Mouse (Mus musculus) gastrocnemius, adult 8-10 months (tissue): ENCODE data around the gene Lrg1. TPM values are rescaled to one million over a fixed set of nuclear protein-coding genes. Genes with fewer than 3 reads are reported as not detected.

Experiments
- DNase-seq, 2 experiments: peaks; one replicate each; pipeline ENCODE4 v3.0.0; 2022; ENCODE audit warnings: low spot score in 2 of 2
- total RNA-seq, 4 experiments: library from RNA; stranded (reverse); gene quantifications; 2 replicates each; pipeline ENCODE4 v1.2.4; 2022

The Lrg1 gene
- total RNA-seq, 4 experiments from 2014 or later: 10.7 to 24.5 (median 13.9) TPM

DNA sequence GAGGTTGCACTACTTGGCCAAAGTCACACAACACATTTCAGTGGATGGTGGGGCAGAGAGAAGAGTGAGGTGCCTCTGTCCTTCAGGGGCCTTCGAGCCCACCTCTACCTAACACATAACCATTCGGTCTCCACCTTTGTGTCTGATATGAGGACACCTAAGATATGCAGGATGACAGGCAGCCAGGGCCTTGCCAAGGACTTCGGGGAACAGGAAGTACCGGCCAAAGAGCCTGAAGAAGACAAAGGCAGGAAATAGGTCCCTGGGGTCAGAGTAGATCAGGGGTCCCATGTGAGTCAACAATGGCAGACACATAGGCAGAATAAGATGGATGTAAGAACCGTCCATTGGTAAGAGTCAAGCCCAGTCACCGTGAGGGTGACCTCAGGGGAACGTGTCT lies 14.8 kb upstream of the Lrg1 start:
- DNase-seq: no peak

DNA sequence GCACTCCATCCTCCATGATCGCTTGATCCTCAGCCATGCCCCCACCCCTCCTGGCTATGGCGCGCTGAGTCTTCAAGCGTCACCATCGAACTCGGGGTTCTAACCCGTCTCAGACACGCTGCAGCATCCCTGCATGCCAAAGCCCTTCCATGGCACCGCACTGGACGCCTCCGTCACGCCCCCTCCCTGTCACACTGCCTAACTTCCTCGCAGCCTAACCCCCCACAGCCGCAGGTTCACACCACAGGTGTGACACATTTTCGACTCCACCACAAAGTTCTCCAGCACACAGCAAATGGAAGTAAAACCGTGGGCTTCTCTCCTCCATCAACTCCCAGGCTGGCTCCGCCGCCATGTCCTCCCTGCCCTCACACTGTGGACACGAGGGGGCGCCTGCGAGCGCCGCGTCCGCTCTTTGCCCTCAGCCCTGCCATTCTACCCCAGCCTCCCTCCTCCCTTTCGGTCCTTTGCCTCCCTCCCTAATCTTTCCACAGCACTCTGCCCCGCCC lies 12.7 kb upstream of the Lrg1 start:
- peak; percentile 44 to 62 for DNase-seq

DNA sequence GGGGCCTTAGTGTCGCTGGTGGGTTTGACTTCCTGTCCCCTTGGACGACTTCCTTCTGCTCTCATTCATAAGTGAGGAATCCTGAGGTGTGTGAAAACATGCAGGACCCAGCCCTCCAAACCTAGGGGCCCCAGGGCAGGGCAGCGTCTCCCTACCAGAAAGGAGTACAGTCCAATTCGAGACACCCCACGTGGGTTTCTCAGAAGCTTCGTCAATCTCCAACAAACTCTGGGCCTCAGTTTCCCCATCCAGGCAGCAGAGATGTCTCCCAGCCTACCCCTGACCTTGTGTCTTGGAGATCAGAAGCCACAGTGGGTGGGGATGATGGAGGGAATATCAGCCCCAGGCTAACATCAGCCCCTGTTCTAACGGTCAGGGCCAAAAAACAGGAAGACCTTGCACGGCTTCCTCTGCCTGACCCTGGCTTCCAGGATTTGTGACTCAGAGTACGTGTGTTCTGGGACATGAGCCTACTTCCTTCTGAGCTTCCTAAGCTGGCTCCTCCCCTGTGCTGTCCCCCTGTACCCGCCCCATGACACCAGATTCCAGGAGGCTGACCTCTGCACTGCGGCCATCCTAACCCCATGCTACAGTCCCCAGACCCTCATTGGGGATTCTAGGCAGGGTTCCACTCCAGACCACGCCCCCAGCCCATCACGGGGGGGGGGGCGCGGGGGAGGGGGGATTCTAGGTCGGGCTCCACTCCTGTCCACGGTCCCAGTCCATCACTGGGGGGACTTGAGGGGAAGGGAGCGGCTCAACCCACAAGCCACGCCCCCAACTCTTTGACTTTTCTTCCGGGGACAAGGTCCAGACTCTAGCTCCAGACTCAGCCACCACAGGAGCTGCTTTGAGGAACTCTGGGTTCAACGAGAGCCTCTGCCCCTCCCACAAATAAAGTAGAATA lies 11.9 kb upstream of the Lrg1 start:
- DNase-seq: peak; percentile 59 to 63

DNA sequence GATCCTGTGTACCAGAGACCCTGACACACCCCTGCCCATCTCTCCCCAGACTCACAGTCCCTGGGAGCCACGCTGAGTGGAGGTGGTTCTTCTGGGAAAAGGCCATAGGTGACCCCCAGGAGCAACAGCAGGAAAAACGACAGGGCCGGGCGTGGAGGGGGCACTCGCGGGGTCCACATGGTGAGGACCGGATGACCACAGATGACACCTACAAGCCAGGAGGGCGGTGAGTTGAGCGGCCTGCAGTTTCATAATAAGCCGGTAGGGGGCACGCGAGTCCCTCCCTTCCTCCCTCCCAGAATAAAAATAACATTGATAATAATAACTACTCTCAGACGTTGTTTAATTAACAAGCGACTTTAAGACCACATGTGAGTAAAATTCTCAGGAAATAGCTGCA lies 10.9 kb upstream of the Lrg1 start:
- peak; percentile 59 to 68 for DNase-seq

DNA sequence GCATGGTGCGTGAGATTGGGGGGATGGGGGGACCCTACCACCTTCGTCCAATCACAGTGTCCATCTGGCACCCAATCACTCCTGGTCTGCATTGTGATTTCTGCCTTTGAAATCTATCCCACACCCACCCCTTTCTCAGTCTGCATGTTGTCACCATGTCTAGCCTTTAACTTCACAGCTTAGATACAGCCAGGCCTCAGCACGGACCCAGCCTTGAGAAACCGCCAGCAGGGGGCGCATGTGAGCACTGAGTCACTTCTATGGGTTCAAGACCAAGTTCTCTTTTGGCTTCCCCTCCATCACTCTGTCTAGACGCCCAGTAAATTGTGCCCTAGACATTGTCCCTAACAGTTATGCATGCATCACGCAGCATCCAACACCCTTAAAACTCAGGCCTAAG lies 10.0 kb upstream of the Lrg1 start:
- no peak for DNase-seq

GRCm38 (mm10) chr17:56131136-56131535 lies 9.3 kb upstream of the Lrg1 start:
- DNase-seq: no peak

- DNase-seq: no peak
Measured at GRCm38 (mm10) chr17:56128246-56128645, 6.4 kb upstream of the Lrg1 start.

DNA sequence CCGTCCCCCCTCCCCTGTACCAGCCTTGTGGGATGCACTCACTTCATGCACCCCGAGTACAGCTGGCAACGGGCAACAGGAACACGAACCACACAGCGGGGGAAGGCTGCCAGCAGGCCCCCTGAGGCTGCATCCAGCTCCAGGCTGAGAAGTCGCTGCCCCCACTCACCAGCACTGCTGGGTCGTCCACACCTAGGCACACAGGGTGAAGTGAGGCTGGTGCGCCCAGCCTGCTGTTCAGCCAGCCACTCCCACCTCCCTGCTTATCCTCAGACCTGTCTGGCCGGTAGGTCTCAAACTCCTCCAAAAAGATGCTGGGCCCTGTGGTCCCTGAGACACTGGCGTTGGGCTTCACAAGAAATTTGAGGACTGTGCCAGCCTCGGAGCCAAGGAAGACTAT lies 4.4 kb upstream of the Lrg1 start:
- DNase-seq: no peak

DNA sequence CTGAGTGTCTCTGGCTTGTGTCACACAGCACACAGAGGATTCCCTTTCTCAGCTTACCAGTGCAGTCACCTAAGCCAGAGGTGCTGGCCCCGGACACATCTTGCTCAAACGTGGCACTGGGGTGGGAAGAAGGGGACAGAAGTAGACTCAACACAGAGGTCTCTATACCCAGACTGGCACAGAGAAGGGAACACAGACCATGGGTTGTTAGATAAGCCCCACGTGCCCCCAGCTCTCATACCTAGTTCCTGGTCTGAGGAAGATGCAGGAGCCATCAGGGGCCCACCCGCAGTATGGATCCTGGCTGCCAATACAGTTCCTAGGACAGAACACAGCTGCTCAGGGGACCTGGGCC lies 3.5 kb upstream of the Lrg1 start:
- no peak for DNase-seq

DNA sequence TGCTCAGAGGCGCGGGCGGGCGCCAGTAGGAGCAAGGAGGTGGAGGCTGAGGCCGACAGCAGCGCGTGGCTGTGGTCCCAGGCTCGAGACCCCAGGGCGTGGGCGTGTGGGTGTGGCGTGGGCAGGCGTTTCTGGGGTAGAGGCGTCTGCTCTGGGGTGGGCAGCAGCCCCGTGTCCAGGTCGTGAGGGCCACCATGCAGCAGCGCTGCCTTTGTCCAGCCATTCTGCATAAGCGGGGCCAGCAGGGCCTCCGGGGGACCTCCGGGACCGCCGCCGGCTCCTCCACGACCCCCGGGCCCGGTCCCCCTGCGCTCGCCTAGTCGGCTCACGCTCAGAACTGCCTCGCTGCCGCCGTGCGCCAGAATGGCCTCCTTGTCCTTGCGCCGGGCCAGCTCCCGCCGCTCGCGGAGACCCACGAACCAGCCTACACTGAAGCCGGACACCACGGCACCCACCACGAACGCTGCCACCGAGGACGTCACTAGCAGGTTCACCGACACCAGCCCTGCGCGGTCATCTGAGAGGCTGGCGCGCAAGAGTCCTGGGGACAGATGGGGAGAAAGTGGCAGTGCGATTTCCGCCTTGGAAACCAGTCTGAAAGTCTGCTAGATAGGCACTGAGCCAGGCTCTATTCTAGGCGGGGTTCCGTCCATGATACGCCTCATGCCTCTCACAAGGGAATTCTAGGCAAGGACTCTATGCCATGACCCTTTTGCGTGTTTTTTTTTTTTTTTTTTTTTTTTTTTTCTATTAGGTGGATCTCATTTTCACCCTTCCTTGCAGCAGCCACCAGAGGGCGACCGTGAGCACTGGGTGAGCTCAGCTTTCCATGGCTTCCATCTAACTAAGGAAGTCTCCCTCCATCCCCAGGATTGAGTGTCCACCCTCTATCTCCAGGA lies 2.8 kb upstream of the Lrg1 start:
- no peak for DNase-seq

GRCm38 (mm10) chr17:56123681-56124340 lies 2.0 kb upstream of the Lrg1 start:
- no peak for DNase-seq

- DNase-seq: no peak
Measured at GRCm38 (mm10) chr17:56123161-56123560, 1.4 kb upstream of the Lrg1 start.

DNA sequence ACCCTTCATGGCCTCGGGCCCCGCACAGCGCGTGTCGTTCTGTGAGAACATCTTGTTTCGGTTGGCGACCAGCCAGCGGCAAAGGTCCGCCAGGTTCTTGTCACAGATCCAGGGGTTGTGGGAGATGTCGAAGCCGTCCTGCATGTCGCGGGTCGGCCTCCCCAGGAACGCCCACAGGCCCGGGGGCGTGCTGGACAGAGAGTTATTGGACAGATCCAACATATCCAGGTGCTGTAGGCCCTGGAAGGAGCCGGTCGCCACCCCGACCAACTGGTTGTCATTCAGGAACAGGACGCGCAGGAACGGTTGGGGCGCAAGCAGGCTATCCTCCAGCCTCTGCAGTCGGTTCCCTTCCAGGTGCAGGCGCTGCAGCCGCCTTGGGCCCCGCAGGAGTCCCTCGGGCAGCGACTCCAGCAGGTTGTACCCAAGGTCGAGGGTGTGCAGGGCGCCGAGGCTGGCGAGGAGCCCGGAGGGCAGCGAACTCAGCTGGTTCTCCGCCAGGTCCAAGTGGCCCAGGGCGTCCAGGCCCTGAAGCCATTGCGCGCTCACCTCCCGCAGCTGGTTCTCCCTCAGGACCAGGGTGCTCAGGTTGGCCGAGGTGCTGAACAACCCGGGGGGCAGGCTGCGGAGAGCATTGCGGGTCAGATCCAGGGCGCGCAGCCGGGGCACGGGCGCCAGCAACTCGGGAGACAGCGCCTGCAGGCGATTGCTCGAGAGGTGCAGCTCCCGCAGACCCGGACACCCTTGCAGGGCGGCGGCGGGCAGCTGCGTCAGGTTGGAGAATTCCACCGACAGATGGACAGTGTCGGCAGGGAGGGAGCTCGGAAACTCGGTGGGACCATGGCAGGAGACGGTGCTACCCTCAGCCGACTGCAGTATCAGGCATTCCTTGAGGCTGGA lies 1.6 kb downstream of the Lrg1 start:
- DNase-seq: peak; percentile 75 to 77

GRCm38 (mm10) chr17:56119431-56119830 lies 2.4 kb downstream of the Lrg1 start:
- DNase-seq: no peak

- peak in 1 of 2 experiments; percentile 65 for DNase-seq
Measured at GRCm38 (mm10) chr17:56117251-56117710, 4.5 kb downstream of the Lrg1 start, which contains the start of gene Plin5. Gene Plin5, minus strand, starts transcription at chr17:56117596.

DNA sequence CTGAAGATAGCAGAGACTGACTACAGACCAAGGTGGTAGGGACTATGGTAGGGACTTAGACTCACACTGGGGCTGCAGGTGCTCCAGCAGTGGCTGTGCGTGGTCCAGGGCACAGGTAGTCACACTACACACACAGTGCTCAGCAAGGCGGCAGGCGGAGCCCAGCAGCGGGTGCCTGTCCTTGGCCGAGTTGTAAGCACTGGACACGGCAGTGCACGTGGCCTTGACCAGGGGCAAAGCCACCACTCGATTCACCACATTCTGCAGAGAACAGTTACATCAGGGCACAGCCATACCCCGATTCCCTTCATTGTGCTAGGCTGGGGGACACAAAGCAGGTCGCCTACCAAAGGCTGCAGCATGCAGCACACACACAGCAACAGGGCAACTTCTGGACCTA lies 5.6 kb downstream of the Lrg1 start:
- no peak for DNase-seq

- DNase-seq: no peak
Measured at GRCm38 (mm10) chr17:56112743-56113142, 9.1 kb downstream of the Lrg1 start.

- DNase-seq: peak in 1 of 2 experiments; percentile 54
Measured at GRCm38 (mm10) chr17:56111864-56112263, 9.9 kb downstream of the Lrg1 start.

GRCm38 (mm10) chr17:56111021-56111420 lies 10.8 kb downstream of the Lrg1 start:
- no peak for DNase-seq

- DNase-seq: peak in 1 of 2 experiments; percentile 64
Measured at GRCm38 (mm10) chr17:56110571-56110970, 11.2 kb downstream of the Lrg1 start.
